Mouse (Mus musculus) CD4-positive helper T cell, adult 2 months (primary cell): ENCODE data around the gene Prtg.
A peak's percentile ranks its signal among the peaks of the same experiment; 100 is the strongest.

Source experiments
- DNase-seq: peaks from one replicate; pipeline ENCODE4 v3.0.0-alpha.2; 2012; ENCODE audit warnings: low read depth, missing footprints, low spot score

Gene Prtg

DNA sequence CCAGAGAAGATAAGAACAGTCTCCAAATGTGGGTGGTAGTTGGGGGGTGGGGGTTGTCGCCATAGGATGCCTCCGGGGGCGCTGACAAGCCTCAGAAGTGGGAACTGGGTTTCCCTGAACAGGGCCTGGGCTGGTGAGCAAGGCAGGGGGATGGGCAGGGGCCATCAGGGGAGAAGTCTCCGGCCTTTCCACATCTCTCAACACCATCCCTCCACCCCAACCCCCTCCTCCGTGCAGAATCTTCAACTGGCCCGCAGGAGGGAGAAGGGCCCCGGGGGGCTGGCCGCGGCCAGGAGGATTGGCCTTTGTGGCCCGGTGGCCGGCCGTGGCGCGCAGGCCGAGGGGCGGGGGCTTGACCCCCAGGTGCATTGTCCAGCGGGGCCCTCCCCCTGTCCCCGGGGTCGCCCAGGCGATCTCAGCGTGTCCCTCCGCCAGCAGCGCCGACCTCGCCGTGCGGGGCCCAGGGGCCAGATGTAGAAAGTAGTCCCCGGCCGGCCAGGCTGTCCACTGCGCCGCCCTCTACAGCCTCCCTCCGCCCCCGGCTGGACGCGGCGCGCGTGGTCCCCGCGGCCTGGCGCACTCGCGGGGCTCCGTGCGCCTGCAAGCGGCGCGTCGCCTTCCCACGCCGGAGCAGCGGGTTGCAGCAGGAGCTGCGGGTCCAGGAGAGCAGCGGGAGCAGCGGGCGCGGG is at the start of gene Prtg:
Gene Prtg, plus strand, starts transcription at position 144 of the 689 bp plus-strand sequence.
- no peak for DNase-seq

DNA sequence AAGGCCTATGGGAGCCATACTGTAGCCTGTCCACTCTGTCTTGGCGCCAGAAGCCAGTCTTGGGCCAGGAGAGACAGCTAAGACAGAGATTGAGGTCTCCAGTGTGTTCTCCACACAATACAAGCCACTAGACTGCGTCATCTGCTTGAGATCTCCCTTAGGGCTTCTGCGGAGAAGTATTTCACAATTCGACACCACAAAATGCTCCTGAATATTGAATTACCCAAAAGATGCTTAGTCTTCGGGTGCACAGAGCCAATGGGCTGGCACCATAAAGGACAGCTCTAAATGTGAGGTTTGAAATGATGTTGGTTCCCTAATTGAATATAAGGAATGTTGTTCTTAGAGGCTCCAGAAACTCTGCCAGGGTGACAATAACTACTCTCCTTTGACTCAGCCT is 49.5 kb upstream of the Prtg start:
- no peak for DNase-seq

DNA sequence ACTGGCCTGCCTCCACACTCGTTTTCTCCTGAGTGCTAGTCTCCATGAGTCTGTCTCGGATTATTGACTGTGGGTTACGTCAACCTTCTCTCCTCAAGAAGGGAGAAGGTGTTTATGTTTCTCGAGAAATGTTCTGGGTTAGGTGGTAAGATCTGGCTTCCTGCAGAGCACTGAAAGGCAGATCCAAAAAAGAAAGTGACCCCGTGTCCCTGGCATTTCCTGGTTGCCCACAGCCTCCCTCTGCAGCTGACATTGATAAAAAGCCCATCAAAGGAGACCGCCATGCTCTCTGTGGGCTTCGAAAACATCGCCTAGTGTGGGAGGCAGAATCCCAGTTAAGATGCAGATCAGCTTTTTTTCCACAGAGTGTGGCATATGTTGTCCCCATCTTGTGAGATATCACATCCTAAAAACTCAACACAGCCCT is 48.0 kb upstream of the Prtg start:
- DNase-seq = no peak

DNA sequence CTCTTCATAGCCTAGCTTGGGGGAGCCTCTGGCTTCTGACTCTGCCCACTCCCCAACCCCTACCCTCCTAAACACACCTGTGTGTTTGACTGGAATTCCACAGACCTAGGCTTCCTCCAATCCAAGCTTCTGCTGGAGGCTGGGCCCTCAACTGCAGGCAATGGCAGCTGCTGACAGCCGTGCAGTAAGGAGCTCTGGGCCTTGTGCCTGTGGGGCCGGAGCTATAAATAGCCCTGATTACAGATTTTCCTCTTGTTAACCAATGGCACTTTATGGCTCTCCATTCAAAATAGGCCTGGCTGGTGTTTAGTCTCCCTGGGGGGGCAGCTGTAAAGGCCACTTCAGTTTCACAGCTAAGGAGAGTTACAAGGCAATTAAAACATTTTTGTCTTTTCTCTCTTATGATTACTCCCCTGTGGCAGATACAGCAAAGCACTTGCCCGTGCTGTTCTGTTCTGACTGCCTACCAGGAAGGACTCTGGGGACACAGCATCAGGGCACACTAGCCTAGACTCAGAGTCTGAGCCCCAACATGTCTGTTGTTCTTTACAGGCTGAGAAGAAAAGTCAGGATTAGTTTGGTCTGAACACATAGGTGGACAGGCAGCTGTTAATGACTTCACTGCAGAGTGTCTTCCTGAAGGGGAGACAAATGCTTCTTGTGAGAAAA is 43.5 kb upstream of the Prtg start:
- DNase-seq = no peak

DNA sequence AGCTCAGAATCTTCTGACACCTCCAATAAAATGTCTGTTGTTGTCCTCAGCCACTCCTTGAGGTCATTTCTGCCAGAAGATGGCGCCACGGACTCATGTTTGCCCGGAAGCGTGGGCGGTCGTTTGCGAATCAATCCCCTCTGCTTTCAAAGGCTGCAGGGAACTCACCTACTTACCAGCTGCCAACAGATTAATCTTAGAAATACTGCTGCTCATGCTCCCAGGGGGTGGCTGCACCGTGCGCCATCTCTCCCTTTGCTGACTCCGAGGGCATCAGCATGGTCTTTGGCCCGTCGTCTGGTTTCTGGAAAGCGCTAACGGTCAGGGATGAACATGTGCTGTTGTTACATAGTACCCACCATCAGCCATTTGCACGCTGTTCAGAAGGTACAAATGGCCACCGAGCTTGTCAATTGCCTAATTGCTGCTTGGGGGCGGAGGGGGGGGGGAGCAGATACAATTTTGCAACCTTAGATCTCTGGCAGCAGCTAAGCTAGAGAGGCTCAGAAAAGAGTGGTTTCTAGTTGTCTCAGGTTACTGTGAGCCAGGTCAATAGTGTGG is 39.8 kb upstream of the Prtg start:
- DNase-seq = peak; percentile 80

DNA sequence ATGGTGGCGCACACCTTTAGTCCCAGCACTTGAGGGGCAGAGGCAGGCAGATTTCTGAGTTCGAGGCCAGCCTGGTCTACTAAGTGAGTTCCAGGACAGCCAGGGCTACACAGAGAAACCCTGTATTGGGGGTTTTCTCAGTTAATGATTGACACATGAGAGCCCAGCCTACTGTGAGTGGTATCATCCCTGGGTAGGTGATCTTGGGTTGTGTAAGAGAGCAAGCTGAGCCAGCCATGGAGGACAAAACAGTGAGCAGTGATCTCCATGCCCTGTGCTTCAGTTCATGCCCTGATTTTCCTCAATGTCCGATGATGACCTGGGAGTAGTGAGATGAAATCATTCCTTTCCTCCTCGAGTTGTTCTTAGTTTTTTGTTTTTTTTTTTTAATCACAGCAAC is 31.7 kb upstream of the Prtg start:
- no peak for DNase-seq

DNA sequence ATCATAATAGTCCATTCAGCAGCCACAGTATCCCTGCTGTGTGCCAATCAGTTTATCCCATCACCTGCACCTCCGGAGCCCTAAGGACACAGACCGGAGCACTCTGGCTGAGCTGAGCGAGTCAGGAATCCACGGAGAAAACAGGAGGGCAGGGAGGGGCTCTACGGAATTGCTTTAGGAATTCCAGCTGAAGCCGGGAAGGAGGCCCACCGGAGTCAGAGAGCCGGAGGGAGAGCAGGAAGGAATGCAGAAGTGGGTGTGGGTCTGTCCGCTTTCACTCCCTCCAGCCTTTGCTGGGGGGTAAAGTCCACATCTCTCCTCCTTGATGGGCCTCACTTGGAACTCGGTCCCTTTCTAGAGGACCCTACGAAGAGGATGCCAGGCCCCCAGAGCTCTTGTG is 27.7 kb upstream of the Prtg start:
- DNase-seq = no peak

DNA sequence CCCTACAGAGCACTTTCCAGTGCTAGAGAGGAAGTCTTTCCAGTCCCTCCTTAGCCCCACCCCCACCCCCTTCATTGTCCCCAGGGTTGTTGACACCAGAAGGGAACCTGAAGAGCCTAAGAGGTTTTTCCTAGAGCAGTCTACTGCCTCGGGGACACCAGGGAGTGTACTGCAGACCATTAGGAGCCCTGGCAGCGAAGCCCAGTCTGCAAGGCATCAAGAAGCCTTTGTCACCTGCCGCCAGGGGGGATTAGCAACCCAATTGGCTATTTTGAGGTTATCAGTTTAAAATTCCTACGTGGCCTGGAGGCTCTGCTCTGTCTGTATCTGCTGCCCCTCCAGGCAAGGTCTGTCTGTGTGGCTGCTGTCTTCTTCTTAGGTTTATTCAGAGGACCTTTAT is 26.9 kb upstream of the Prtg start:
- DNase-seq = no peak

DNA sequence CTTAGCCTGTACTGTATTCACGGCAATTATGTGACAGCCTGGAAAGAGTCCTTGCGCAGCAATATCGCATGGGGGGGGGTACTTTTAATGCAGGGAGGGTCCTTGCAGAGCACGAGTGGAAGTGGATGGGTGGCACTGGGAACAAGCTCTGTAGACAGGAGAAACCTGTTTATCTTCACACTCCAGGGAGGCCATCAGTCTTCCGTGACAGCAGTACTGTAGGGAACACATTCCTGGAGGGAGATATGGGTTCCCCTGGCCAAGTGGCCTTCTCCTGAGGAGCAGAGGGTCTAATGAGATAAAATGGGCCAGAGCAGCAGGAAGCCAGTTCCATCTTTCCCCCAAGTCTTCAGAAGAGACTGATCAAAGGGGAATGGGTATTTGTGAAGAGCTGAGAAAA is 26.0 kb upstream of the Prtg start:
- DNase-seq = no peak

DNA sequence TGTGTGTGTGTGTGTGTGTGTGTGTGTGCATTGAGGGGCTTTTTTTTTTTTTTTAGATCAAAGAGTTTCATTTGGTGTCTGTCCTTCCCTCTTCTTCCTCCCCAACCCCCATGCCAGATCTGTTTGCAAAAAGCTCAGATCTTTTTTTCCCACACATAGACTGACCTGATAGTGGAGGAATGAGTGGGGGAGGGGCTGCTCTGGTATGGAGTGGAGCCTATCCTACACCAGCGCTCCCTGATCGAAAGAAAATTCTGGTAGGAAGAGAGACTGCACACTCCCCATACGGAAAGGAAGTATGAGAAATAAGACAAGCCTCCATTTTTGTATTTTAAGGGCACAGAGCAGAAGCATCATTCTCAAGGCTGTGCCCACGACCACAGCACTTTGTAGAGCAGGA is 25.2 kb upstream of the Prtg start:
- no peak for DNase-seq

DNA sequence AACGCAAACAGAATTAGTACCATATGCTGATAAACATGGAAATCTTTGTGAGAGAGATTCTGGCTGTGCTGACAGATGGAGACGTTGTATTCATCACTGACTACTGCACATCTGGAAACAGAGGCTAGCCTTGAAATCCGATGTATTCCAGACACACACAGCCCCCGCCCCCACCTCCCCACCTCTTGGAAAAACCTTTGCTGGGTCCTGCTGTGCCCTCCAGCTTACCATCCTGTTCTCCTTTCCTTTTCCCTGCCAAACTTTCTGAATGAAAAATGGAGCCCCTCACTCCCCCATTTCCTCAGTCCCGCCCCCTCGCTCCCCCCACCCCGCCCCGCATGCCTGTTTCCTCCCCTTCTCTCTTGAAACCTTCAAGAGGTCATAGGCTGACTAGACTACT is 24.6 kb upstream of the Prtg start:
- no peak for DNase-seq

DNA sequence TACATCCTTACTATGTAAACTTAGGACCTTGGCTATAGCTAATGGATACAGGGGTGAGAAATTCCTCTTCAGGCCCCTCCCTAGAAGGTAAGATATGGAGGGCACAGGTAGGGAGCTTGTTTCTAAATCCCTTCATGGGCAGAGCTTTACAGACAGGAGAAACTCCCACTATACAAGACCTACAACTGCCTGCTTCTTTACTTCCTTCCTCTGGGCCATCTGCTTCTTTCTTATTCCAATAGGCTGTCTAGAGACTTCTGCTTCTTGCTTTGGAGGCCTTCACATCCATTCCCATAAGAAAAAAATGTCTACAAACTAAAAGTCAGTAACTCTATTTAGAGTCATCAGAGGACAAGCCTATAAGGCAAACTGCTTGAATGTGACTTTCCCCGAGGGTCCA is 18.9 kb upstream of the Prtg start:
- DNase-seq = no peak

DNA sequence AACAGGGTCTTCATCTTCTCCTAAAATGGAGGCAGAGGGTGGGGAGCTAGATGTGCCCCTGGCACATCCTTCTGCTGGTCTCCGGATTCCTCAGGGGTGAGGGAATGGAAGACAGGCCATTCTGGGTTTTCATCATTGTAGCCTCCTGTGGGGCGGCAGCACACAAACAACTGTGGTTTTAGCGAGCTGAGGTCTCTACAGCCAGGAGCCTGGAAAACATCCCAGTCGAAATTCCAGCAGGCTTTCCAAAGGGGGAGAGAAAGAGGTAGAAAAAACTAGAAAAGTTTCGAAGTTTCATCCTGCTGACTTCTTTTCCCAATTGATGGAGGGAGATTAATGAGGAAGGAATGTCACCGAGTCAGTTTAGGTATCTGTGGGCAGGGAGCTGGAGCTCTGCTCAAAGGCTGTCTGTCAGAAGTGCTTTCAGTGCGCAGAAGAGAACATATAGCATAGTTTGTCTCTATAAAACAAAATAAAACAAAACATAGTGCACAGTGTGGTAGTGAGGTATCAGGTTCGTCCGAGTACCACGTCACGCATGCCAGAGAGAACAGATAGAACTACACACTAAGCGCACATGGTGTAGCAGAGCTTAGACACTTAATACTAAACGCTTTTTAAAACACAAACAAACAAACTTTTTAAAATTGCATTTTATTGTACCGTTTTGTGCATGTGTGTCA is 16.0 kb upstream of the Prtg start:
- no peak for DNase-seq

DNA sequence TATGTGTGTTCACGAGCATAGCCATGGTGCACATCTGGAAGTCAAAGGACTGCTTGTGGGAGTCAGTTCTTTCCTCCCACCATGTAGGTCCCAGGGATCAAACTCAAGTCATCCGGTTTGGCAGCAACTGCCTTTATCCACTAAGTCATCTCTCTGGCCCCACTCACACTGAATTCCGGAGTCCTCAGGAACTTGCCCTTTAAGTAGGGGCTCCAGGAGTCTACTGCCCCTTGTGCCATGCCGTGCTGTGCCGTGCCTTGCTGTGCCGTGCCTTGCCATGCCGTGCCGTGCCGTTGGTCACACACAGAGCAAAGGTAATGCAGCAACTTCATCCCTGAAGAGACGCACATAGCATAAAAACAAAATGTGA is 15.5 kb upstream of the Prtg start:
- DNase-seq = no peak

DNA sequence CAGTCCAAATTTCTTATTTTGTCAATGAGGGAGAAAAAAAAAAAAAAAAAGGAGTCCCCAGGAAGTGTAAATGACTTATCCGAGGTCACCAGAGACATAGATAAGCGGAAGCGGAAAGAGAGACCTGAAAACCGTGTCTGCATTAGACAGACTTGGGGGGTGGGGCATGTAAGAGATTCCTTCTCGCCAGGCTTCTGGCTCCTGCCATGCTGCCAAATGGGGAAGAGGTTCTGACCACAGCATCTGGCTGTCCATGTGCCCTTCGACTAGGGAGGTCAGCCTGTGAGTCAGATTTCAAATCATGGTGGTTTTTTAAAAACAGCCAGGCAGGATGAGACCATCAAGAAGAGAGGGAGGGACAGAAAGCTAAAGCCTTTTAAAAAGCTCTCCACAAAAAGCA is 15.0 kb upstream of the Prtg start:
- DNase-seq = no peak

DNA sequence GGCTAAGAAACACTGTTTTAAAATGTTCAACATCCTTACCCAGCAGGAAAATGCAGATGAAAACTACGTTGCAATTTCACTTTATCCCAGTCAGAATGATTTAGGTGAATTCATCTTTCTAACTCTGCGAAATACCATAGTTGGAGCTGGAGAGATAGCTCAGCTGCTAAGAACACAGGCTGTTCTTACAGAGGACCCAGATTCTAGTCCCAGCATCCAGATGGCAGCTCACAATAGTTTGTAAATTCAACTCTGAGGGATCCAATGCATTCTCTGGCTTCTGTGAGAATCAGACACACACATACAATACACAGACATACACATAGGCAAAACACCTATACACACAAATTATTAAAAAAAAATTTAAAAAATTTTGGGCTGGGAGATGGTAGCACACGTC is 11.4 kb upstream of the Prtg start:
- no peak for DNase-seq

DNA sequence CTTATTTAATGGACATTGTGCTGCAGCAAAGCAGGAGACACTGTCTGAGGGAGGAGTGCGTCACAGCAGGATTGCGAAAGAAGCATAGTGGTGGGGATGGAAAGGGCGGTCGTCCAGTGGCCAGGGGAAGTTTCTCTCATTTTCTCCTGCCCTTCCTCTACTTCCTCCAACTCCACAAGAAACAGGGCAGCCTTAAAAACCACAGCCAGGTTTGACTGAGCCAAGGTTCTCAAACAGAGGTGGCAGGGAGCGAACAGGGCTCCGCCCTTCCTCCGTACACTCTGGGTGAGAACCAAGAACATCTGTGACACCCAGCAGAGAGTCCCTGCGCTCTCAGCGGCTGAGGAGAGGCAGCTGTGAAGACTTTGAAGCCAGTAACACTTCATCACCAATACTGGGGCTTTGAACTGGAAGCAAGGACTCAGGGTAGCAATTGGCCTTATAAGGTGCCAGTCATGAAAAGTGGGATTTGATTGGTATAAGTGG is 9.5 kb upstream of the Prtg start:
- peak; percentile 62 for DNase-seq

DNA sequence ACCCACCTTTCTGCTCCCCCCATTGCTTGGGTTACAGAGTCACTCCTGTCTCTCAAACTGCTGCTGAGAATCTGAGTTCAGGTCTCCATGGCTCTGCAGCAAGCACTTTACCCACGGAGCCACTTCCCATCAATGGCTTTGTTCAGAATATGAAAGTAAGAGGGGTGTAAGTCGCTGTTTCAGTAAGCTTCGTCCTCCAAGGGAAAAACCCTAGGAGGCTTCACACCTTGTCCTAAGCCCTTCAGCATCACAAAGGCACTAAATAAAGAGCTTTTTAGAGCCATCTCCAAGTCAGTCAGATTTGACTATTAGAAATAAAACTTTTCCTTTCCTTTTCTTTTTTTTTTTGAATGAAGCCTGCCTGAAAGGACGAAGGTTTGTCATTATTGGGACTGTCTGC is 3.4 kb upstream of the Prtg start:
- DNase-seq = no peak

DNA sequence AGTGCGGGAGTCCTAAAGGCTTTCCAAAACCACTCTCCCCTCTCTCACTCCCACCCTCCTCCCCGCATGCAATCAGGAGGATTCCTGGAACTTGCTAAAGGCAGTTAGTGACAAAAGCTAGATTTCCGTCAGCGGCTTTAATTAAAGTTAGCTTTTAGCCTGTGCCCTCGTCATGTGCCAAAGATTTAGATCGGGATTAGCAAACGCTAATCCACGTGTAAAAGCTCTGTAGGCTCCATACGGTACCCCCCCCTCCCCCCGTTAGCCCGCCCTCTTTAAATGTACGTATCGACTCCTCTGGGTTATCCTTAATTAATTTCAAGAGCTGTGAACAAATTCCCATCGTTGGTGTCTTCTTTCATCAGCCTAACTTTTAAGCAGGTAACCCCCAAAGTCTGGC is 528 bp upstream of the Prtg start:
- DNase-seq = no peak

DNA sequence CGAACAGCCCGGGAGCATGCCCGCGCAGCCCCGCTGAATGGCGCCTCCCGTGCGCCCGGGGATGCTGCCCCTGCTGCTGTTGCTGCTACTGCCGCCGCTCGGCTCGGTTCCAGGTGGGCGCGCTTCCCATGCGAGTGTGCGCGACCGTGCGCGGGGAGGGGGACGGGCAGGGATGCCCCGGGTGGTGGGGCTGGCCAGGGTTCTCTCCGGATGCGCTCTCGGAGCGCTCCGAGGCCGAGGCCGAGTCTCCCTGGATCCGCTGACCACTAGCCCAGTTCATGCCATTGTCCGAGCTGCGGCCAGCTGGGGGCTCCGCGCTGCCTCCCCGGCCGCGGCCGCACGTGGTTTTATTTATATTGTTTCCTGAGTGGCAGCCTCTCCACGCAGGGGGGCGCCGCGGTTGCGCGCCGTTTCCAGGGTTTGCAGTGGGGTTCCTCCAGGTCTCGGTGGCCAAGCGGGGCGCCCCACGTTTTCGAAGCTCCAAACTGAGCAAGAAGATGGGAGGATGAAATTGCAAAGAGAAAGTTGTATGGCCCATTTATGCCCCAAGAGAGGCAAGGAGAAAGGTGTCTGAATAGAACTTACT is 839 bp downstream of the Prtg start:
- peak; percentile 9 for DNase-seq

DNA sequence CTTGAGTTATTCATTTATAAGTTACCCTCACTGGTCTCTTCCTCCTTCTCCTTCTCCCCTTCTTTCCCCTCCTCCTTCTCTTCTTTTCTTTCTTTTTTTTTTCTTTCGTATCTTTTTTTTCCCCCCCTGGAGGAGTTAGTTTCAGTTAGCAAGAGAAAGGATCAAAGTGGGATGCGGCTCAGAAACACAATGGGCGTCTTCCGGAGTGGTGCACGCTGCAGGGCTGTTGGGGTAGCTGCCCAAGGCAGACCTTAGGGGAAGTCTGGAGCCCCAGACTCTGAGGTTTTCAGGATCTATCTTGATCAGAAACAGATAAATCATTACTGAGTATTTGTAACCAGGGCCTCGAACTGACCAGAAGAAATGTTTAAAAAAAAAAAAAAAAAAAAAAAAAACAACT is 1.5 kb downstream of the Prtg start:
- DNase-seq = no peak

DNA sequence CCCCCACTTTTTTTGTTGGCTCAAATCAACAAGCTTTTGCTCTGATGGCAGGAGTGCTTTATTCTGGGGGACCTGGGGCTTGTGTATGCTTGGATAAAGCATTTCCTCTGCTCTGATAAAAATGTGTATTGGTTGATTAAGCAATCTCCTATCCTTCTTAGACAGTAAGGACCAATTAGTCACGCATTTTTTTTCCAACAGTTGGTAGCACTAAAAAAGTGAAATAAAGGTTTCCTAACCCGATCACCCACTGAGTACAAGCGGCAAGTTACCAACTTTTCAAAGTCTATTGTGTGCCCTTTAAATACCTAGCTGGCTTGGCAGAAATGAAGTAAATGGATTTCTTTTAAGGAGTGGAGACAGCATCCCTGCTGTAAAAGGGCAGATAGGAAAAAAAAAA is 1.9 kb downstream of the Prtg start:
- no peak for DNase-seq
